Mouse (Mus musculus) CH12.LX (cell line): ENCODE results near the gene Gmpr. TPM values are rescaled to one million over a fixed set of nuclear protein-coding genes. Genes with fewer than 3 reads are reported as not detected.

Experiments used
- DNase-seq: peaks from one replicate; pipeline ENCODE4 v3.0.0-alpha.2; 2013; ENCODE audit errors: extremely low read depth
- H3K27ac ChIP-seq: 2 replicates; pipeline ENCODE4 v1.5.1; 2012; ENCODE audit warnings: low read depth, mild to moderate bottlenecking, control low read depth, moderate library complexity; ENCODE audit not compliant: insufficient read depth
- H3K27me3 ChIP-seq: replicated peaks from 2 replicates; pipeline ENCODE3; 2012; ENCODE audit warnings: inconsistent platforms
- H3K36me3 ChIP-seq, 2 experiments: replicated peaks in 1 of 2; 2 replicates each; pipeline versions ENCODE3 to v1.6.1; 2012; ENCODE audit warnings: inconsistent platforms in 1 of 2, low read length in 1 of 2, mild to moderate bottlenecking in 1 of 2, mixed read lengths in 1 of 2, moderate library complexity in 1 of 2; ENCODE audit not compliant: control insufficient read depth in 1 of 2, insufficient read depth in 1 of 2
- H3K4me1 ChIP-seq, 2 experiments: 2 replicates each; pipeline ENCODE4 v1.6.1; 2012; ENCODE audit warnings: inconsistent platforms in 1 of 2, moderate library complexity in 1 of 2; ENCODE audit not compliant: insufficient read depth in 2 of 2, control insufficient read depth in 1 of 2
- H3K4me2 ChIP-seq: 2 replicates; pipeline ENCODE4 v1.6.1; 2012; ENCODE audit warnings: low read depth, mild to moderate bottlenecking, control low read depth; ENCODE audit not compliant: poor library complexity, insufficient read depth, severe bottlenecking
- H3K4me3 ChIP-seq, 3 experiments: fragments of 150-350 bp in 1 of 3; sonication (generic) in 1 of 3; replicated peaks in 1 of 3; 2 replicates each; pipeline versions ENCODE3 to v1.5.1; 2011 to 2012; ENCODE audit warnings: low read depth in 2 of 3, low read length in 2 of 3, mild to moderate bottlenecking in 2 of 3, moderate library complexity in 2 of 3, control low read depth in 1 of 3, improper control_type of control experiment in 1 of 3, inconsistent platforms in 1 of 3, mixed read lengths in 1 of 3; ENCODE audit not compliant: poor library complexity in 1 of 3
- H3K79me2 ChIP-seq: replicated peaks from 2 replicates; pipeline ENCODE4 v1.6.1; 2012; ENCODE audit warnings: mild to moderate bottlenecking, moderate library complexity; ENCODE audit not compliant: control insufficient read depth, poor library complexity, insufficient read depth, severe bottlenecking; ENCODE audit errors: extremely low read depth
- H3K9ac ChIP-seq: 2 replicates; pipeline ENCODE4 v1.6.1; 2012; ENCODE audit warnings: low read depth, mild to moderate bottlenecking, control low read depth, moderate library complexity; ENCODE audit not compliant: insufficient read depth
- H3K9me3 ChIP-seq: replicated peaks from 2 replicates; pipeline ENCODE3; 2012; ENCODE audit warnings: low read length, inconsistent platforms, mixed read lengths
- BHLHE40 ChIP-seq: IDR thresholded peaks from 2 replicates; pipeline ENCODE4 v1.6.1; 2011; ENCODE audit warnings: mild to moderate bottlenecking, low read depth, low read length, improper control_type of control experiment
- ELF1 ChIP-seq: IDR thresholded peaks from 2 replicates; pipeline ENCODE4 v1.6.1; 2014; ENCODE audit warnings: low read depth, mild to moderate bottlenecking, inconsistent platforms, low read length, improper control_type of control experiment
- EP300 ChIP-seq: IDR thresholded peaks from 2 replicates; pipeline ENCODE4 v1.6.1; 2011; ENCODE audit warnings: low read length, improper control_type of control experiment
- GABPA ChIP-seq: IDR thresholded peaks from 2 replicates; pipeline ENCODE4 v1.6.1; 2012; ENCODE audit warnings: low read depth, low read length, improper control_type of control experiment, inconsistent platforms; ENCODE audit not compliant: insufficient replicate concordance
- IRF4 ChIP-seq: IDR thresholded peaks from 2 replicates; pipeline ENCODE4 v1.6.1; 2014; ENCODE audit warnings: low read depth, mild to moderate bottlenecking, inconsistent platforms, low read length, improper control_type of control experiment
- KAT2A ChIP-seq: IDR thresholded peaks from 2 replicates; pipeline ENCODE4 v1.6.1; 2012; ENCODE audit warnings: low read length, improper control_type of control experiment, inconsistent platforms; ENCODE audit not compliant: insufficient replicate concordance
- MAX ChIP-seq: IDR thresholded peaks from 2 replicates; pipeline ENCODE4 v1.6.1; 2011; ENCODE audit warnings: low read length, improper control_type of control experiment
- MAZ ChIP-seq: IDR thresholded peaks from 2 replicates; pipeline ENCODE4 v1.6.1; 2012; ENCODE audit warnings: low read depth, mild to moderate bottlenecking, inconsistent platforms, low read length, improper control_type of control experiment, moderate library complexity
- MEF2A ChIP-seq: IDR thresholded peaks from 2 replicates; pipeline ENCODE4 v1.6.1; 2014; ENCODE audit warnings: low read depth, mild to moderate bottlenecking, inconsistent platforms, low read length, improper control_type of control experiment, borderline replicate concordance
- MXI1 ChIP-seq: IDR thresholded peaks from 2 replicates; pipeline ENCODE4 v1.6.1; 2011; ENCODE audit warnings: mild to moderate bottlenecking, low read depth, low read length, improper control_type of control experiment
- NELFE ChIP-seq: IDR thresholded peaks from 2 replicates; pipeline ENCODE4 v1.6.1; 2011; ENCODE audit warnings: low read depth, low read length, improper control_type of control experiment
- NRF1 ChIP-seq: IDR thresholded peaks from 2 replicates; pipeline ENCODE4 v1.6.1; 2014; ENCODE audit warnings: low read depth, mild to moderate bottlenecking, inconsistent platforms, low read length, improper control_type of control experiment, moderate library complexity
- POLR2A ChIP-seq: IDR thresholded peaks from 2 replicates; pipeline ENCODE4 v1.6.1; 2011; ENCODE audit warnings: low read depth, mild to moderate bottlenecking, improper control_type of control experiment, low read length
- POLR2AphosphoS2 ChIP-seq: IDR thresholded peaks from 2 replicates; pipeline ENCODE4 v1.6.1; 2011; ENCODE audit warnings: low read depth, low read length, improper control_type of control experiment
- SIN3A ChIP-seq: IDR thresholded peaks from 2 replicates; pipeline ENCODE4 v1.6.1; 2012; ENCODE audit warnings: low read length, improper control_type of control experiment, inconsistent platforms
- SMC3 ChIP-seq: IDR thresholded peaks from 2 replicates; pipeline ENCODE4 v1.6.1; 2011; ENCODE audit warnings: low read depth, low read length, improper control_type of control experiment
- TBP ChIP-seq: conservative IDR thresholded peaks from 2 replicates; pipeline ENCODE4 v1.6.1; 2011; ENCODE audit warnings: low read depth, low read length, improper control_type of control experiment
- TCF12 ChIP-seq: IDR thresholded peaks from 2 replicates; pipeline ENCODE4 v1.6.1; 2014; ENCODE audit warnings: low read depth, mild to moderate bottlenecking, inconsistent platforms, low read length, improper control_type of control experiment
- UBTF ChIP-seq: IDR thresholded peaks from 2 replicates; pipeline ENCODE4 v1.6.1; 2012; ENCODE audit warnings: low read depth, mild to moderate bottlenecking, inconsistent platforms, low read length, improper control_type of control experiment, moderate library complexity
- ZKSCAN1 ChIP-seq: IDR thresholded peaks from 2 replicates; pipeline ENCODE4 v1.6.1; 2012; ENCODE audit warnings: low read depth, inconsistent platforms, low read length, improper control_type of control experiment, borderline replicate concordance
- ZMIZ1 ChIP-seq: IDR thresholded peaks from 2 replicates; pipeline ENCODE4 v1.6.1; 2012; ENCODE audit warnings: low read depth, mild to moderate bottlenecking, inconsistent platforms, low read length, improper control_type of control experiment
- ZNF384 ChIP-seq: IDR thresholded peaks from 2 replicates; pipeline ENCODE4 v1.6.1; 2012; ENCODE audit warnings: low read depth, low read length, improper control_type of control experiment, inconsistent platforms
- dilution Hi-C: fragments of 300-500 bp; cut with MboI; formaldehyde crosslinking; loops from 2 replicates; pipeline ENCODE4 v1.14.3; 2020; ENCODE audit warnings: low sequenced_read_pairs; ENCODE audit not compliant: extremely low pct_unique_long_range_greater_than_20kb, extremely low pct_ligation_motif_present
- in situ Hi-C: fragments of 300-500 bp; cut with MboI; formaldehyde crosslinking; loops from 3 replicates; pipeline ENCODE4 v1.14.3; 2019; ENCODE audit warnings: low sequenced_read_pairs, low pct_ligation_motif_present, low pct_unique_long_range_greater_than_20kb, mixed read lengths
- polyA plus RNA-seq: library from polyadenylated mRNA; unstranded; fragments of >175 nt; gene quantifications from 2 replicates; pipeline ENCODE4 v1.2.1, GENCODE M21; 2012; ENCODE audit warnings: low read depth; ENCODE audit not compliant: insufficient read length
- total RNA-seq, 2 experiments: library from RNA; depleted of rRNA; stranded (reverse); fragments of 300-350 nt in 1 of 2; fragments of >200 nt in 1 of 2; gene quantifications; 2 replicates each; pipeline ENCODE4 v1.2.3; 2012 to 2014

Gene Gmpr
- total and polyA plus RNA-seq, 3 experiments: 0.55 to 2.2 (median 1.0) TPM

GRCm38 (mm10) chr13:45485602-45486001 is 21.6 kb upstream of the Gmpr start:
- no peak overlapping the region for H3K4me3 ChIP-seq
- peaks cover 2% of the 10 kb centered on the region for H3K9me3 ChIP-seq
- H3K27me3 ChIP-seq: no peaks in the 10 kb centered on the region
- no peaks in the 10 kb centered on the region for H3K79me2 ChIP-seq
- H3K9ac ChIP-seq: no peak overlapping the region
- H3K4me2 ChIP-seq: no peak overlapping the region
- no peaks in the 10 kb centered on the region for H3K4me1 ChIP-seq
- dilution Hi-C loops: no loop called here
- in situ Hi-C loops: no loop called here
- DNase-seq: no peak
- TF ChIP-seq TCF12 (no peak), UBTF (no peak), NELFE (no peak), MEF2A (no peak), SMC3 (no peak), ZKSCAN1 (no peak), NRF1 (no peak), MXI1 (no peak), MAZ (no peak), ZNF384 (no peak), POLR2AphosphoS2 (no peak), SIN3A (no peak), IRF4 (no peak), GABPA (no peak), ZMIZ1 (no peak), ELF1 (no peak), EP300 (no peak), POLR2A (no peak), KAT2A (no peak), MAX (no peak)
- no peak overlapping the region for H3K27ac ChIP-seq
- no peaks in the 10 kb centered on the region for H3K36me3 ChIP-seq

GRCm38 (mm10) chr13:45486598-45486997 is 20.6 kb upstream of the Gmpr start:
- dilution Hi-C loops: no loop called here
- H3K9me3 ChIP-seq: peaks cover 2% of the 10 kb centered on the region

More at GRCm38 (mm10) chr13:45486598-45486997, 20.6 kb upstream of the Gmpr start:
- TF ChIP-seq TBP (no peak), POLR2A (no peak), BHLHE40 (no peak), POLR2AphosphoS2 (no peak)
- Histone ChIP-seq H3K4me3 (no peak overlapping the region), H3K4me2 (no peak overlapping the region), H3K4me1 (no peaks in the 10 kb centered on the region), H3K9ac (no peak overlapping the region), H3K27ac (no peak overlapping the region), H3K36me3 (no peaks in the 10 kb centered on the region), H3K79me2 (no peaks in the 10 kb centered on the region), H3K27me3 (no peaks in the 10 kb centered on the region)
- DNase-seq: no peak
- in situ Hi-C loops: no loop called here
